Mouse (Mus musculus) myocyte (in vitro differentiated cells): ENCODE measurements around the gene Dnah6. TPM values are rescaled to one million over a fixed set of nuclear protein-coding genes. Genes with fewer than 3 reads are reported as not detected.

ENCODE experiments used
- H3K27me3 ChIP-seq: one replicate; pipeline ENCODE4 v1.6.1; 2011; ENCODE audit not compliant: control insufficient read depth, insufficient read depth, insufficient read length
- H3K36me3 ChIP-seq: one replicate; pipeline ENCODE4 v1.6.1; 2011; ENCODE audit not compliant: control insufficient read depth, insufficient read depth
- H3K4me2 ChIP-seq: one replicate; pipeline ENCODE4 v1.6.1; 2011; ENCODE audit warnings: low read depth, control low read depth
- H3K4me3 ChIP-seq: one replicate; pipeline ENCODE4 v1.5.1; 2011; ENCODE audit warnings: mild to moderate bottlenecking, control low read depth, moderate library complexity
- H3K79me2 ChIP-seq: one replicate; pipeline ENCODE4 v1.6.1; 2011; ENCODE audit not compliant: control insufficient read depth, insufficient read depth
- H3ac ChIP-seq: one replicate; pipeline ENCODE4 v1.6.1; 2011; ENCODE audit not compliant: control insufficient read depth, insufficient read length
- POLR2A ChIP-seq: IDR thresholded peaks from one replicate; pipeline ENCODE4 v1.6.1; 2011; ENCODE audit warnings: low read depth, mild to moderate bottlenecking, control low read depth, moderate library complexity; ENCODE audit not compliant: insufficient read length
- polyA plus RNA-seq: library from polyadenylated mRNA; unstranded; fragments of >200 nt; fragmentation: generic; extraction: Trizol; gene quantifications from one replicate; pipeline ENCODE4 v1.2.1, GENCODE M21; 2012; ENCODE audit warnings: missing spikeins

Gene Dnah6
- polyA plus RNA-seq, 1 experiment = 0.01 TPM

GRCm38 (mm10) chr6:72969787-72970186, 251.7 kb downstream of the Dnah6 start:
- H3K4me2 ChIP-seq = no peak overlapping the region
- H3K4me3 ChIP-seq = no peak overlapping the region

More at GRCm38 (mm10) chr6:72969787-72970186, 251.7 kb downstream of the Dnah6 start:
- TF ChIP-seq POLR2A = no peak
- no peak overlapping the region for H3ac ChIP-seq
- H3K27me3 ChIP-seq = no peaks in the 10 kb centered on the region
- H3K79me2 ChIP-seq = no peaks in the 10 kb centered on the region
- no peaks in the 10 kb centered on the region for H3K36me3 ChIP-seq

Other genes starting within 250 kb of the Dnah6 start
- 147 TPM for gene Suclg1, start 26.7 kb upstream of the Dnah6 start, polyA plus RNA-seq
- not detected for gene 4931417E11Rik, start 248.0 kb upstream of the Dnah6 start, polyA plus RNA-seq